In the genomic region with DNA sequence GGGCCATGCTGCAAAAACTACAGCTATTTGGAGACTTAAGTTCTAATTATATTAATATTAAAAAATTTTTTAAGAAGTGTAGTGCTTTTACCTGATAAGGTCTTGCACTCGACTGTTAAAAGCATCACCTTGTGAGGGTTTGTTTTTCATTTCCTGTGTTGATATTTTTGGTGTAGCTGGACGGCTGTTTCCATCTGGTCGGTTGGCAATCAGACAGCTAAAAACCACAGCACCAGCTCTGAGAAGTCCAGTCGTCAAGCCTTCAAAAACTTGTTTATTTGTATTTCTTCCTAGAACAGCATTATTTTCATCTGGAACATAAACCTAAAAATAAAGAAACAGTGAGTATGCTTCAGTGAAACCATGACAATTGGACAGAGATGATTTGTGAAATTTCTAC, we compare ENCODE assay signal across 14 mouse cellular contexts.
DNase-seq lines count a peak whose midpoint lies in the region.
"Had no signal": no experiment of that assay in that cellular context is flagged by ENCODE, and none has a peak within 500 bp of the region (broad histone marks: within the 10 kb centered on the region; RNA-seq: fewer than 3 reads in every experiment).

No protein-coding gene starts in this region.

- peak; percentile 6 to 8 for DNase-seq in heart, postnatal 10 days
- no peak for DNase-seq in heart, postnatal 36 days
- DNase-seq in kidney, postnatal 10 days, result peak; percentile 53
- no peak for DNase-seq in kidney, postnatal 25 days
- DNase-seq in lung, postnatal 36 days, result peak; percentile 7
- no peak for DNase-seq in lung, postnatal 14 days
- DNase-seq: adrenal gland, adult 8-10 months; adrenal gland, postnatal 36 days; B cell, adult 2 months; cerebellum, adult 2 months; cerebellum, postnatal 10 days; forebrain, postnatal 0 days; gastrocnemius, postnatal 14 days; heart, postnatal 4 days had no signal

- intact Hi-C loops in heart, postnatal 10 days (cut with DNase I), result no loop called here
- intact Hi-C loops in heart, postnatal 36 days (cut with DNase I), result no loop called here

Comparison
In these comparisons a context has a peak if more than half of its experiments do, and no peak if none do; other contexts are left out.
1. DNase-seq: peak in heart, postnatal 10 days (2 of 2), kidney, postnatal 10 days (single experiment) and lung, postnatal 36 days (single experiment); none in heart, postnatal 36 days (0 of 2), kidney, postnatal 25 days (0 of 2) and lung, postnatal 14 days (single experiment).